13 mouse cellular contexts compared by ENCODE assay signal in genomic region chr17:66234432-66234831, GRCm38 (mm10).
DNase-seq lines count a peak whose midpoint lies in the region; ATAC-seq and TF ChIP-seq lines count a peak whose summit lies in the region.
"Had no signal": no experiment of that assay in that cellular context is flagged by ENCODE, and none has a peak within 500 bp of the region (broad histone marks: within the 10 kb centered on the region; RNA-seq: fewer than 3 reads in every experiment).

No protein-coding gene starts in this region.

- no peaks in the 10 kb centered on the region for H3K9me3 ChIP-seq in forebrain, embryonic 16.5 days (ENCODE audit: control insufficient read depth, low read length)
- no peaks in the 10 kb centered on the region for H3K9me3 ChIP-seq in forebrain, postnatal 0 days (ENCODE audit: low read length)
- no peaks in the 10 kb centered on the region for H3K9me3 ChIP-seq in ES-Bruce4 (replicated peaks; ENCODE audit: control insufficient read depth, insufficient read depth, low read length, poor library complexity, severe bottlenecking)
- H3K9me3 ChIP-seq in midbrain, embryonic 16.5 days (replicated peaks; ENCODE audit: control insufficient read depth, low read length, poor library complexity, severe bottlenecking): no peaks in the 10 kb centered on the region
- H3K9me3 ChIP-seq in intestine, postnatal 0 days (ENCODE audit: control insufficient read depth): no peaks in the 10 kb centered on the region
- H3K9me3 ChIP-seq: embryonic facial prominence, embryonic 10.5 days; heart, embryonic 12.5 days; limb, embryonic 12.5 days; liver, embryonic 12.5 days; neural tube, embryonic 15.5 days had no signal

- H3K4me3 ChIP-seq in forebrain, embryonic 16.5 days (replicated peaks; ENCODE audit: low read length): no peak overlapping the region
- no peak overlapping the region for H3K4me3 ChIP-seq in forebrain, postnatal 0 days (ENCODE audit: low read depth, low read length)
- peak overlapping the region; percentile 18 for H3K4me3 ChIP-seq in ES-Bruce4 (ENCODE audit: low read depth, low read length)
- H3K4me3 ChIP-seq in midbrain, embryonic 16.5 days (ENCODE audit: low read depth, low read length): no peak overlapping the region
- no peak overlapping the region for H3K4me3 ChIP-seq in intestine, postnatal 0 days (ENCODE audit: low read depth, low read length)
- H3K4me3 ChIP-seq: heart, embryonic 12.5 days; liver, embryonic 12.5 days had no signal

- no peak for DNase-seq in forebrain, postnatal 0 days
- DNase-seq in brain, adult 2 months (ENCODE audit: low read depth, low spot score): peak; percentile 61
- DNase-seq in cerebellum, postnatal 10 days: peak; percentile 50 to 52

- no peaks in the 10 kb centered on the region for H3K27me3 ChIP-seq in forebrain, embryonic 16.5 days (replicated peaks; ENCODE audit: control insufficient read depth, insufficient read depth, low read length)
- H3K27me3 ChIP-seq in forebrain, postnatal 0 days (ENCODE audit: insufficient read depth, low read length): no peaks in the 10 kb centered on the region
- H3K27me3 ChIP-seq in ES-Bruce4 (ENCODE audit: control insufficient read depth, insufficient read depth, low read length, poor library complexity, severe bottlenecking): no peaks in the 10 kb centered on the region
- H3K27me3 ChIP-seq in midbrain, embryonic 16.5 days (ENCODE audit: control insufficient read depth, insufficient read depth, low read depth, low read length): no peaks in the 10 kb centered on the region
- H3K27me3 ChIP-seq in intestine, postnatal 0 days (replicated peaks; ENCODE audit: control insufficient read depth, insufficient read depth, low read length): 0 out of 2 replicates have a peak, but pooled peaks cover 4% of the 10 kb centered on the region
- H3K27me3 ChIP-seq: neural tube, embryonic 15.5 days had no signal

- no peak for TF ChIP-seq EP300 in ES-Bruce4 (IDR thresholded peaks at IDR 0.05; ENCODE audit: insufficient read depth, low read depth, low read length)

- H3K36me3 ChIP-seq in forebrain, embryonic 16.5 days (ENCODE audit: control insufficient read depth, insufficient read depth): no peaks in the 10 kb centered on the region
- H3K36me3 ChIP-seq in forebrain, postnatal 0 days (ENCODE audit: insufficient read depth): no peaks in the 10 kb centered on the region
- H3K36me3 ChIP-seq in ES-Bruce4 (ENCODE audit: control insufficient read depth, insufficient read depth, low read length, poor library complexity, severe bottlenecking): no peaks in the 10 kb centered on the region
- H3K36me3 ChIP-seq in midbrain, embryonic 16.5 days (ENCODE audit: control insufficient read depth, insufficient read depth, low read length): no peaks in the 10 kb centered on the region
- no peaks in the 10 kb centered on the region for H3K36me3 ChIP-seq in intestine, postnatal 0 days (ENCODE audit: control insufficient read depth, insufficient read depth)
- H3K36me3 ChIP-seq: embryonic facial prominence, embryonic 10.5 days; heart, embryonic 12.5 days; limb, embryonic 12.5 days; liver, embryonic 12.5 days; neural tube, embryonic 15.5 days had no signal

- 71% methylated on average over 19 of the region's 19 CpGs for WGBS in forebrain, embryonic 16.5 days
- WGBS in forebrain, postnatal 0 days: 65% methylated on average over 19 of the region's 19 CpGs
- WGBS in midbrain, embryonic 16.5 days: 74% methylated on average over 19 of the region's 19 CpGs
- WGBS in intestine, postnatal 0 days: 77% methylated on average over 19 of the region's 19 CpGs

- H3K27ac ChIP-seq in forebrain, embryonic 16.5 days (ENCODE audit: low read length): peak overlapping the region; percentile 26
- no peak overlapping the region for H3K27ac ChIP-seq in forebrain, postnatal 0 days (ENCODE audit: low read depth, low read length)
- 0 out of 2 replicates have a peak overlapping the region, but pooled peaks have one; percentile 0 for H3K27ac ChIP-seq in ES-Bruce4 (ENCODE audit: insufficient read depth, low read length)
- no peak overlapping the region for H3K27ac ChIP-seq in midbrain, embryonic 16.5 days (ENCODE audit: low read length)
- no peak overlapping the region for H3K27ac ChIP-seq in intestine, postnatal 0 days (ENCODE audit: low read depth, low read length)
- H3K27ac ChIP-seq: limb, embryonic 12.5 days; liver, embryonic 12.5 days; neural tube, embryonic 15.5 days; stomach, postnatal 0 days had no signal

- H3K4me2 ChIP-seq in forebrain, embryonic 16.5 days (ENCODE audit: low read length): no peak overlapping the region
- no peak overlapping the region for H3K4me2 ChIP-seq in forebrain, postnatal 0 days (ENCODE audit: low read depth)
- H3K4me2 ChIP-seq in midbrain, embryonic 16.5 days (ENCODE audit: low read length): no peak overlapping the region
- H3K4me2 ChIP-seq in intestine, postnatal 0 days (replicated peaks; ENCODE audit: low read depth): no peak overlapping the region
- H3K4me2 ChIP-seq: liver, embryonic 12.5 days had no signal

- no peak for ATAC-seq in forebrain, embryonic 16.5 days
- ATAC-seq in forebrain, postnatal 0 days: no peak
- no peak for ATAC-seq in midbrain, embryonic 16.5 days
- ATAC-seq in intestine, postnatal 0 days: no peak

- no peak for TF ChIP-seq CTCF in forebrain, postnatal 0 days (IDR thresholded peaks at IDR 0.05; ENCODE audit: low read depth)
- TF ChIP-seq CTCF in ES-Bruce4 (IDR thresholded peaks at IDR 0.05; ENCODE audit: low read depth, low read length): no peak
- no peak for TF ChIP-seq CTCF in intestine, postnatal 0 days (IDR thresholded peaks at IDR 0.05; ENCODE audit: low read depth)

- no peak for TF ChIP-seq POLR2A in ES-Bruce4 (IDR thresholded peaks at IDR 0.05; ENCODE audit: insufficient read depth, low read length)

- H3K9ac ChIP-seq in forebrain, embryonic 16.5 days (replicated peaks; ENCODE audit: low read depth, low read length): no peak overlapping the region
- H3K9ac ChIP-seq in forebrain, postnatal 0 days: no peak overlapping the region
- peak overlapping the region; percentile 34 for H3K9ac ChIP-seq in ES-Bruce4 (ENCODE audit: low read depth, poor library complexity, severe bottlenecking)
- no peak overlapping the region for H3K9ac ChIP-seq in midbrain, embryonic 16.5 days (ENCODE audit: low read depth, low read length)
- H3K9ac ChIP-seq in intestine, postnatal 0 days (ENCODE audit: low read depth, low read length): no peak overlapping the region
- H3K9ac ChIP-seq: heart, embryonic 12.5 days; limb, embryonic 12.5 days; liver, embryonic 12.5 days; neural tube, embryonic 15.5 days had no signal

- H3K4me1 ChIP-seq in forebrain, embryonic 16.5 days (replicated peaks; ENCODE audit: control insufficient read depth, insufficient read depth, low read length): peaks cover 18% of the 10 kb centered on the region
- H3K4me1 ChIP-seq in forebrain, postnatal 0 days (ENCODE audit: insufficient read depth): no peaks in the 10 kb centered on the region
- no peaks in the 10 kb centered on the region for H3K4me1 ChIP-seq in ES-Bruce4 (ENCODE audit: control insufficient read depth, insufficient read depth, low read length)
- H3K4me1 ChIP-seq in midbrain, embryonic 16.5 days (ENCODE audit: control insufficient read depth, insufficient read depth, low read length): peaks cover 5% of the 10 kb centered on the region
- no peaks in the 10 kb centered on the region for H3K4me1 ChIP-seq in intestine, postnatal 0 days (replicated peaks; ENCODE audit: control insufficient read depth, insufficient read depth, low read length)
- H3K4me1 ChIP-seq: liver, embryonic 12.5 days had no signal

Comparison
In these comparisons a context has a peak if more than half of its experiments do, and no peak if none do; other contexts are left out.
1. H3K27ac ChIP-seq: peak in forebrain, embryonic 16.5 days (single experiment) and ES-Bruce4 (single experiment); none in forebrain, postnatal 0 days (single experiment), midbrain, embryonic 16.5 days (single experiment) and intestine, postnatal 0 days (single experiment).